Mouse (Mus musculus): ENCODE data around the gene Zfp988.
"Not testable (repeated sequence)": the region's sequence is repeated elsewhere in the genome, so short reads cannot be mapped to it uniquely, and the experiment has no call there.

Zfp988 gene

GRCm38 (mm10) chr4:147345061-147345554 is 39.6 kb downstream of the Zfp988 start:
- not testable (repeated sequence) for DNase-seq

GRCm38 (mm10) chr4:147346361-147347035 is 41.0 kb downstream of the Zfp988 start:
- not testable (repeated sequence) for DNase-seq

GRCm38 (mm10) chr4:147347300-147347699 is 41.8 kb downstream of the Zfp988 start:
- DNase-seq: not testable (repeated sequence)

GRCm38 (mm10) chr4:147347880-147348279 is 42.4 kb downstream of the Zfp988 start:
- DNase-seq: not testable (repeated sequence)

- not testable (repeated sequence) for DNase-seq
Observed at GRCm38 (mm10) chr4:147348401-147348800, 42.9 kb downstream of the Zfp988 start.

- not testable (repeated sequence) for DNase-seq
Observed at GRCm38 (mm10) chr4:147348906-147349686, 43.6 kb downstream of the Zfp988 start.

- DNase-seq: not testable (repeated sequence)
Observed at GRCm38 (mm10) chr4:147349687-147350415, 44.4 kb downstream of the Zfp988 start.

- not testable (repeated sequence) for DNase-seq
Observed at GRCm38 (mm10) chr4:147350541-147350940, 45.1 kb downstream of the Zfp988 start.

GRCm38 (mm10) chr4:147351376-147351980 is 46.0 kb downstream of the Zfp988 start:
- not testable (repeated sequence) for DNase-seq

GRCm38 (mm10) chr4:147353626-147354025 is 48.2 kb downstream of the Zfp988 start:
- DNase-seq: not testable (repeated sequence)

- not testable (repeated sequence) for DNase-seq
Observed at GRCm38 (mm10) chr4:147356042-147356441, 50.6 kb downstream of the Zfp988 start.

GRCm38 (mm10) chr4:147357195-147357594 is 51.7 kb downstream of the Zfp988 start:
- not testable (repeated sequence) for DNase-seq

- not testable (repeated sequence) for DNase-seq
Observed at GRCm38 (mm10) chr4:147361003-147361402, 55.5 kb downstream of the Zfp988 start, which contains the start of gene Zfp978. TSS of gene Zfp978 (plus strand) at chr4:147361303.

- DNase-seq: not testable (repeated sequence)
Observed at GRCm38 (mm10) chr4:147361872-147362271, 56.4 kb downstream of the Zfp988 start.

GRCm38 (mm10) chr4:147369564-147369963 is 64.1 kb downstream of the Zfp988 start:
- not testable (repeated sequence) for DNase-seq

- DNase-seq: not testable (repeated sequence)
Observed at GRCm38 (mm10) chr4:147383199-147383598, 77.7 kb downstream of the Zfp988 start.

Data from kidney, postnatal 4 days (tissue).